Mouse (Mus musculus) ES-E14 (cell line): ENCODE measurements around the gene Gm42517.

Experiments
- CHD2 ChIP-seq: IDR thresholded peaks from 2 replicates; pipeline ENCODE4 v1.6.1; 2014; ENCODE audit warnings: mild to moderate bottlenecking, low read depth, low read length, inconsistent platforms
- HCFC1 ChIP-seq: IDR thresholded peaks from 2 replicates; pipeline ENCODE4 v1.6.1; 2012; ENCODE audit warnings: low read length, inconsistent platforms, borderline replicate concordance; ENCODE audit not compliant: insufficient read depth
- MAFK ChIP-seq: IDR thresholded peaks from 2 replicates; pipeline ENCODE4 v1.6.1; 2014; ENCODE audit warnings: mild to moderate bottlenecking, low read depth, low read length, inconsistent platforms; ENCODE audit not compliant: insufficient read depth
- ZC3H11A ChIP-seq: IDR thresholded peaks from 2 replicates; pipeline ENCODE4 v1.6.1; 2012; ENCODE audit warnings: low read depth, mild to moderate bottlenecking, inconsistent platforms, low read length, borderline replicate concordance
- ZNF384 ChIP-seq: IDR thresholded peaks from 2 replicates; pipeline ENCODE4 v1.6.1; 2012; ENCODE audit warnings: low read depth, low read length, inconsistent platforms

- TF ChIP-seq ZC3H11A: no peak
- TF ChIP-seq ZNF384: no peak
- no peak for TF ChIP-seq CHD2
- TF ChIP-seq HCFC1: no peak
- no peak for TF ChIP-seq MAFK
Measured at GRCm38 (mm10) chr5:108386449-108386848, 18.7 kb upstream of the Gm42517 start.
